Mouse (Mus musculus) left cerebral cortex, postnatal 36 days (tissue): ENCODE measurements around the gene Sdhc. TPM values are rescaled to one million over a fixed set of nuclear protein-coding genes. Genes with fewer than 3 reads are reported as not detected.
A peak's percentile ranks its signal among the peaks of the same experiment; 100 is the strongest.
"Not testable (repeated sequence)": the region's sequence is repeated elsewhere in the genome, so short reads cannot be mapped to it uniquely, and the experiment has no call there.

Experiments
- DNase-seq, 2 experiments: peaks; one replicate each; pipeline ENCODE4 v3.0.0; 2021 to 2022; ENCODE audit warnings: low spot score in 2 of 2, mixed read lengths in 1 of 2
- intact Hi-C: fragments of 180-260 bp; cut with DNase I; formaldehyde crosslinking; loops from one replicate; pipeline ENCODE4 v1.15.1; 2025
- total RNA-seq, 2 experiments: library from RNA; stranded (reverse); gene quantifications; 2 replicates each; pipeline ENCODE4 v1.2.3; 2021

The Sdhc gene
- total RNA-seq, 2 experiments from 2014 or later: 200 to 204 TPM

DNA sequence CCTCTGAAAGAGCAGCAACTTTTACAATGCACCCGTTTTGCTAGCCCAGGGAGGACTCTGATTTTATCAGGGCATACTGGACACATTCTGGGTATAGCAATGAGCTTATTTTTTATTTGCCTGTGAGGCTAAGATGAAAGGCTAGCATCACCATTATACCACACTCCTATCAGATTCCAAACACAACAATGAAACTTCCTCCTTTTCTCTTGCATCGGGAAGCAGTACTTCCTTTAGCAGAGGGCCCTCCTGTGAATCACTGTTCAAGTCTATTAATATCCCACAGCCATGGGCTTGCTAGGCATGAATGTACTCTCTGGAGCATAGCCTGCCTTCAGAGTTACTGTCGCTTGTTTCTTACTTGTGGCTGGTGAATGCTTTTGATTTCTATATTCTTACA is 20.7 kb upstream of the Sdhc start:
- intact Hi-C loops: no loop called here
- no peak for DNase-seq

DNA sequence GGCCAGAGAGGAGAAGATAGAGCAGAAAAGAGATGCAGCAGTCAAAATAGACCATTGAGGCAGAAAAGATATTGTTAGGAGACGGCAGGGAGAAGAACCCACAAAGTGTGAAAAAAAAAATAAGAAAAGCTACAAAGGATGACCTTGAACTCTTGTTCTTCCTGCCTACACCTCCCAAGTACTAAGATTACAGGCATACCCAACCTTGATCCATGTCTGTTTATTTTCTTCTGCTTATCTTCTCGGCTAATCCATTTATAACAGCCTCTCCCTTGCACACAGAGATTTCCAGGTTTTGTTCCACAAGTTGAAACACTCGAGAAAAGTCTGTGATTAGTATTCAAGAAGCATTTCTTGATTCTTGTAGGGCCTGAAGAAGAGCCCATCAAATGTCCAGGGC is 19.5 kb upstream of the Sdhc start:
- DNase-seq: no peak
- intact Hi-C loops: no loop called here

DNA sequence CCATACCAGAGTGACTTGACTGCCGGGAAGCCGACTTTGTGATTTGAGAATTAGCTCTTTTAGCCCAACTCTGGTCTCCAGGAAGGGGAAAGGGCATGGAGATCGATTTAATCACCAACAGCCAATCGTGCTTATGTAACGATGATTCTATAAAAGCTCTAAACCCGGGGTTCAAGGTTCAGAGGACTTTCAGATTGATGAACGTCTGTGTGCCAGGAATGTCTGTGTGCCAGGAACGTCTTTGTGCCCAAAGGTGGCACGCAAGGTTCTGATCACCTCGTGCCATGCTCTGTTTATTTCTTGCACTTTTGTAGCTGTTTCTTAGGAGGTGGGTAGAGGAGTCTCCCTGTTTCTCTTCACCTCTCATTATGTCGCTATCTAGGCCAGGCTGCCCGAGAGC is 18.5 kb upstream of the Sdhc start:
- DNase-seq: no peak
- intact Hi-C loops: no loop called here

DNA sequence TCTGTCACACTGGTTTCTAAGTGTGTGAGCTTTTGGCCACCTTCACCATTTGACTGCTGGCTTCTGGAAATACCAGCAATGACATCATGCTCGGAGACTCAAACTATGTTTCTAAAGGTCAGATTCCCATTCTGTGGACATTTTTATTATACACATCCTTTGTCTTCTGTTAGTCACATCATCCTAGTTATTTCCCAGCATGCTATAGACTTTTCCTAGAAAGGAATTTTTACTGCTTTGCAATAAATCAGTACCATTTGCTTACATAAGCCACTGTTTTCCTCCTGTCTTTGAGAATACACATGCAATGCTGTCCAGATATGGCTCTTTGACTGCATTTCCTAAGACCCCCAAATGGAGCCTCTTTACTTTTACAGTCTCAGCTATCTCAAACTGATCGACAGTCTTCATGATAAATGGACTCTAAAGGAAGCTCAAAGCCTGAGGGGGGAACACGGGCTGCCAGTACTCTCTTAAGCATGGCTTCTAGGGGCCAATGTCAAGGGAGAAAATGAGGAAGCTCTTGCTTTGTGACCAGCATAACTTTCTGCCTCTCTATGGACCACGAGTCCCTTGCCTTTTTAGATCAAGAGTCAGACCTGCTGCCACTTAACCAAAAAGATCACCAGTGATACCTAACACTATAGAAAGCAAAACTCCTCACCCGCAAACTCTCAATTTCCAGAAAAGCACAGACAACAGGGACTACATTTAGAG is 15.4 kb upstream of the Sdhc start:
- no peak for DNase-seq
- intact Hi-C loops: loop anchor here (2.0 kb wide), 1 partner anchor 55 kb away; no protein-coding TSS in a partner anchor

DNA sequence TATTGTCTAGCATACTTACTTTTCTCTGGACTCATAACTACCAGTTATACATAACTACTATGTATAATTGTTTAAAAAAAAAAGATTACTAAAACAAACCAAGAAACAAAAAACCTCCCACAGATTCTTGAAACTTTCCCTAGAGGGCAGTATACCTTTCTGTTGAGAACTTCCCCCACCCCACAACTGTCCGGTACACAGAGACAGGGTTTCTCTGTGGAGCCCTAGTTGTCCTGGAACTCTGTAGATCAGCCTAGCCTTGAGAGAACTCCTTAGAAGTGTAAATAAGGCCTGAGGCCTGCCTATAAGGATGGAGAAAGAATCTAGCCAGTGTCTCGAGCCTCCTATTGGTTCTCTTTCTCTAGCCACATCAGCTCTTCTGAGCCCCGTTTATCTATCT is 13.9 kb upstream of the Sdhc start:
- no peak for DNase-seq
- intact Hi-C loops: loop anchor here (2.0 kb wide), 1 partner anchor 57 kb away; no protein-coding TSS in a partner anchor

DNA sequence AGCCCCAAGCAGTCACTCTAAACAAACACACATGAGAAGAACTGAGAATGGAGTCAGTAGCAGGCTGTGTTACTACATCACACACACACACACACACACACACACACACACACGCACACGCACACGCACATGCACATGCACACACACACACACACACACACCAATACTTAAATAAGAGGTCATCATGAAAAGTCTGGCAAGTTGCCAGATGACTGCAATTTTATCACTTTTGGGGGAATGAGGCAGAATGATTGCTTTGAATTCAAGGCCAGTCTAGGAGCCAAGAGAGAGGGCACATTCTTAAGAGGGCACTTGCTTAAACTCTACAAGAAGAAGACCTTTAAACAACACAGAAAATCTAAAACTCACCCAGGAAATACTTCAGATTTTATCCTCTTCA is 12.1 kb upstream of the Sdhc start:
- DNase-seq: no peak
- intact Hi-C loops: no loop called here

DNA sequence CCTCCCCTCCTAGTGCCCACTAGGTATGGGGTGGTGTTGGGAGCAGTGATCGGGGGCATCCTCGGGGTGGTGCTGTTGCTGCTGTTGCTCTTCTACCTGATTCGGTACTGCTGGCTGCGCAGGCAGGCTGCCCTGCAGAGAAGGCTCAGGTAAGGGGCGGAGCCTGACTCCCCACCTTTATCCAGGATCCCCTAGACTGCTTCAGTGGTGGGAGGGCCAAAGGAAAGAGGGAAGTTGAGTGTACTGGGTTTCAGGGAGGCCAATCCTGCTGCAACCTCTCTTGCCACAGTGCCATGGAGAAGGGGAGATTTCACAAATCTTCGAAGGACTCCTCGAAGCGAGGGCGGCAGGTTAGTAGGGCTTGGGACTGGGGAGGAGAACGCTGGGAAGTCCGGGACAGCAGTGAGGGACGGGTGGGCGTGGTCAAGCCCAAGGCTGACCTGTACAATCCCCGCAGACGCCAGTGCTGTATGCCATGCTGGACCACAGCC is 9.1 kb upstream of the Sdhc start:
- no peak for DNase-seq
- intact Hi-C loops: no loop called here

DNA sequence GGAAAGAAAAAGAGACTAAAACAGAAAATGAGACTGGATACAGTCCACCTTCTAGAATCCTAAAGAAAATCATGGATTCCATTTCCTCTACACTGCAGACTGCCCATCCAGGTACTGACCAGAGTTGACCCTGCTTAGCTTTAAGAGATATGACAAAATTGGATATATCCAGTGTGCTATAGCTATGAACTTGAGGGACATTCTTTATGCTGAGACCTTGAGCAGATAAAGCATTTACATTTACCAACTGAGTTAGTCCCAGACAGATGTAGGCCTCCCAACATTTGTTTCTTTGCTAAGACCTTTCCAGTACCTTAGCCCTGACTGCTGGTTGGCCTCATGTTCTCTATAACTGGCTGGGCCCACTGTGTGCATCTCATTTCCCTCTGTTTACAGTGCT is 7.6 kb upstream of the Sdhc start:
- no peak for DNase-seq
- intact Hi-C loops: no loop called here

DNA sequence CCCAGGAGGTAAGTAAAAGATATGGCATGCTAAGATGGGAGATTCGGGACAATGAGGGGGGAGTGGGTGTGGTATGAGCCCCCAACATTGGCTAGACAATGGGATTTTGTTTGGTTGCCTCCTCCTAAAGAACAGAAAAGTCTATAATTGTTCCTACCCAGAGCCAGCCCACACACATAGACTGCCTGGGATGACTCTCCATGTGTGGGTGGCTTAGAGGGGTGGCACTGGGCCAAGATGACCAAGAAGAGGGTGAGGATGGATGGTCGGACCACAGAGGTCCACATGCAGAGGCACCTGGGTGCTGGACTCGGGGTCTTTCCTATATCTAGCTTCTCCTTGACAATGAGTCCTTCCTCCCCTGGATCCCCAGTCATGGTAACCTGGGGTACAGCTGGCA is 6.2 kb upstream of the Sdhc start:
- intact Hi-C loops: no loop called here
- DNase-seq: peak; percentile 10 to 18

DNA sequence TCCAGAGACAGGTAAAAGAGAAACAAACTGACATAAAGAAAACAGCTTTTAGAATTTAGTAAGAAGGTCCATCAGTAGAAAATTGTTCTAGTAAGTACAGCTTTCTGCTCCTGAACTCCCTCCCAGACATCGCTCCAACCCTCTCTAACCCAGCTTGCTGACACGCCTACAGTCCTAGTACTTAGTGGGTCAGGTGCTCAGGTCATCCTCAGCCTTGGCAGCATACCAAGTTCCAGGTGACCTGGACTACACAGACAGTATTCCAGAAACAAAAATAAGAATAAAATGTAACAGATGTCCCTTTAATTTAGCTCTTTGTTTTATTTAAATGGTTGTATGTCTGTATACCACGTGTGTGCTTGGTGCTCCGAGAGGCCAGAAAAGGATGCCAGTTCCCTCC is 1.6 kb upstream of the Sdhc start:
- DNase-seq: no peak
- intact Hi-C loops: loop anchor here (5.0 kb wide), 2 partner anchors 45 to 70 kb away; partner anchors contain the start of genes Pcp4l1 and Tomm40l

DNA sequence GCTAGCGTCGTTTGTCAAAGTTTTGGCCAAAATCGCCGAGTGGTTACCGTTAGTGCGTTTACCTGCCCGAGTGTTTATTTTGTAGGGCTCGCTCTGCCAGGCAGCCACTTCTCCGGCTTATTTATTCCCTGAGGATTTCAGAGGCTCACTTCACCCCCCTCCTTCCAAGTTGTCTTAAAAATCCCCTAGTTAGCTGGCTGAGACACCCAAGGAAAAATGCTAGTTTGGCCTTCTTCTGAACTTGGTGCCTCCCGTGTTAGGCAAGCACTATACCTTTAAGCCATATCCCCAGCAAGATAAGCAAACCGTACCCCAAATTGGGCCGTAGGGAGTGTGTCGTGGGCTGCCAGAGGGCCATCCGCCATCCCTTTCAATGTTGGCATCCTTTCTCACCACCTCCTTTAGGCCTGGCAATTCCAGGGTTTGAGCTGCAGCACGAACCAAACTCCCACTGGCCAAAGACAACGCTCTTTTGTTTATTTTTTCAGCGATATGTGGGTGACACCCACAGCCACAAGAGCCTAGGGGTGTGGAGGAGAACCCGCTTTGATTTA is 512 bp upstream of the Sdhc start:
- peak; percentile 46 to 70 for DNase-seq
- intact Hi-C loops: loop anchor here (5.0 kb wide), 2 partner anchors 46 to 71 kb away; partner anchors contain the start of genes Pcp4l1 and Tomm40l

DNA sequence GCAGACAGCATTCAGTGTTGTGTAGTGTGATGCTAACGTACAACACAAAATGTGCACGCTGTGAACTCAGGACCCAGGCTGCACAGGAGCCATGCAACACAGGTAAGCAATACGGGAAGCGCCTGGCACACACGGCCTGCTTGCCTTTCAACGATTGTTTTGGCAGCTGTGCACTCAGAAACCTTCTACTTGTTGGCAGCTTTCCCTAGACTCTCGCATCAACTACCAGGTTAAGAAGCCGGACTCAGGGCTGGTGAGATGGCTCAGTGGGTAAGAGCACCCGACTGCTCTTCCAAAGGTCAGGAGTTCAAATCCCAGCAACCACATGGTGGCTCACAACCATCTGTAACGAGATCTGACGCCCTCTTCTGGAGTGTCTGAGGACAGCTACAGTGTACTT is 7.4 kb downstream of the Sdhc start:
- intact Hi-C loops, DNase-seq: not testable (repeated sequence)

DNA sequence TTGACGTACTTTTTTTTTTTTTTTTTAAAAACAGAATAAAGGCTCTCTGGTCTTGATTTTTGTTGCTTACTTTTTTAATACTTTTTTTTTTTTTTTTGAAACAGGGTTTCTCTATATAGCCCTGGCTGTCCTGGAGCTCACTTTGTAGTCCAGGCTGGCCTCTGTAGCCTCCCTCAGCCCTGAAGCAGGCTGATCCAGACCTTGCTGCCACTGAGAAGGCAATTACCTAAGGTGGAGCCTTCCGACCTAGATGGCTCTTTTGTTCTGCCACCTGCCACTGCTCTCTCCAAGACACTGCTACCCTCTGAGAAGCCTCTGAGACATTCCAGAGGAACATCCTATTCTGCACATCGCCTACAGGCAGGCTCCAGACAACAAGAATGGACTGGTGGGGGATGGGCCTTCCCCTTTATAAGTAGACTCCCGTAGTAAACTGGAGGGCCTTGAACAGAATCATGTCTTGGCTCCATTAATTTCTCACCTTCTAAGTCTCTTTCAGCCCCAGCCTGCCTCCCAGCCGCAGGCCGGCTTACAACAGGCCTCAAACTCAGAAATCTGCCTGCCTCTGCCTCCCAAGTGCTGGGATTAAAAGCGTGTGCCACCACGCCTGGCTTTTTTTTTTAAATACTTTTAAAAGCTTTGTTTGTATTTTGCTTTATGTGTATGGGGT is 12.8 kb downstream of the Sdhc start:
- intact Hi-C loops, DNase-seq: not testable (repeated sequence)

DNA sequence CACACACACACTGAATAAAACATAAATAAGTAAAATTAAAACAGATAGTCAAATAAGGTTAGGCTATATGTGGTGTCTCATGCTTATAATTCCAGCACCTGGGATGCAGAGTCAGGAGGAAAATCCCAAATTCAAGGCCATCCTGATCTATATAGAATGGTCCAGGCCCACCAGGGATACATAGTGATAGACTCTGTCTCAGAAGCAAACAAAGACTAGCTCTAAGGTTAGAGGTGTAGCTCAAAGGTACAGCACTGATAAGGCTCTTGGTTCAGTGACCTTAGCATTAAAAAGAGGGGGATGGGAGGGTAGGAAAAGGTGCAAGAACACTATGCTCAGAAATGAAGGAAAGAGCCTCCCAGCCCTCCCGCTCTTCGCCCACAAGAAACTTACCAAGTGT is 14.8 kb downstream of the Sdhc start:
- intact Hi-C loops: no loop called here
- DNase-seq: no peak

DNA sequence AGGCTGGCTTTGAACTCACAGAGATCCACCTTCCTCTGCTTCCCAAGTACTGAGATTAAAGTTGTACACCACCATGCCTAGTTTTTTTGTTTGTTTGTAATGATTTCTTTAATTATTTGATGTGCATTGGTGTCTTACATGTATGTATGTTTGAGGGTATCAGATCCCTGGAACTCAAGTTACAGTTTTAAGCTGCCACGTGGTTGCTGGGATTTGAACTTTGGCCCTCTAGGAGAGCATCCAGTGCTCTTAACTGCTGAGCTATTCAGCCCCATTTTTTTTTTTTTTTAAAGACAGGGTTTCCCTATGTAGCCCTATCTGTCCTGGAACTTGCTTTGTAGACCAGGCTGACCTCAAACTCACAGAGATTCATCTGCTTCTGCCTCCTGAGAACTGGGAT is 19.4 kb downstream of the Sdhc start:
- intact Hi-C loops: no loop called here
- DNase-seq: no peak

DNA sequence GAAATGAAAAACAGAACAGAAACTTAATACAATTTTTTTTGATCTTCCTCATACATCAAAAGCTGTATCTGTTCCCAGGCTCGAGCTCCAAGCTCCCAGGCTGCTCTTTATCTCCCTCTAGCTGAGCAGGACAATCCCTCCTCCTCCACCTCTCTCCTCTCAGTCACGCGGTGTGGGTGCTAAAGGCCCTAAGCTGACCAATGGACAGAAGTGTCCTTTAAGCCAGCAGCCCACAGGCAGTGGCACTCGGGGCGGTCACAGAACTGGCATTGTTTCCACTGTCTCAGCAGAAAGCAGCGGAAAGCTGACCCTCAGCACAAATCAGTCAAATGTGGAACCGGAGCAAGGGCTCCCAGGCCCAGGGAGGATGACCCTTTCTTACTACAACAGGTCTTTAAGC is 21.2 kb downstream of the Sdhc start:
- intact Hi-C loops: no loop called here

DNA sequence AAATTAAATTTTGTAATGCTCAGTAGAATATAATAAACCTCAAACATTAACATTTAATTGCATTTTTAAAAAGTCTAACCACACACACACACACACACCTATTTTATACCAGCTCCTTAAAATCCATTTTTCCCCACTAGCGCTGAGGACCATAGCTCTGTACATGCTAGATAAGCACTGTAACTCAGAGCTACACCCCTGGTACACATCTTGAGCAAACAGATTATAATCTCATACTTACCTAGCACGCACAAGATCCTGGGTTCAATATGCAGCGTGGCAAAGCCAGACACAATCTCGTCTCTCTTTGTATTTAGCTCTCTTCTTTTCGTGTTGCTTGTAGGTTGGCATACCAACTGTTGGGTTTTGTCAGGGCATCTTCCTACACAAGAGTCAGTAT is 26.0 kb downstream of the Sdhc start:
- DNase-seq: no peak
- intact Hi-C loops: no loop called here

More for the DNA sequence above, 21.2 kb downstream of the Sdhc start:
- peak; percentile 22 to 35 for DNase-seq

DNA sequence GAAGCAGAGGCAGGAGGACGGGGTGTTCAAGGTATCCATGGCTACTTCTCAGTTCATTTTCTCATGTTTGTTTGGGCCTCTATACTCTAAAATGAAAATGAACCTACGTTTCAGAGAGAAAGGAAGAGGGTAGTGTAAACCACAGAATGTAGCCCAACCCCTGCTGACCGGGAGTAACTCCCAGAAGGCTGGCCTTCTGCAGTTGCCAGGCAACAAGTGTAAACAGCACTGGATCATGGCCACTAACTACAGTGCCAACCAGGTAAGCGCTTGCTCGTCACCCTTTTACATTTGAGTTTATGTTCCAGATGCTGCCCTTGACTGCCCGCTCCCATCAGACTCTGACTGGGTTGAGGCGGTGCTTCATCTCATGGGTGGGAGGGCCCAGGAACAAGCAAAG is 27.5 kb downstream of the Sdhc start:
- no peak for DNase-seq
- intact Hi-C loops: no loop called here

DNA sequence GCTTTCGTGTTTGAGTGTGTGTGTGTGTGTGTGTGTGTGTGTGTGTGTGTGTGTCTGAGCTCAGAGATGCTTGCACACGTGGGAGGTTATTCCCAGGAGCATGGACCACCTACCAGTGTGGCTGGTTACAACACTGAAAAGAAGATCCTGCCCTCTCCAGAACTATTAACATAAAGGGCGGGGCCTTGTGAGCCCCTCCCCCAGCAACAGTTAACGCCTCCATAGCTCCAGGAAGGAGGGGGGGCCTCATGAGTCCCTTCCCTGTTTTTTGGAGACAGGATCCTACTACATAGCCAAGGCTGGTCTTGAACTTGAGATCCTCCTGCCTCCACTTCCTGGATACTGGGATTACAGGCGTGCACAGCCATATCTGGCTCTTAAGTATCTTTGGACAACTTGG is 28.6 kb downstream of the Sdhc start:
- intact Hi-C loops: no loop called here

DNA sequence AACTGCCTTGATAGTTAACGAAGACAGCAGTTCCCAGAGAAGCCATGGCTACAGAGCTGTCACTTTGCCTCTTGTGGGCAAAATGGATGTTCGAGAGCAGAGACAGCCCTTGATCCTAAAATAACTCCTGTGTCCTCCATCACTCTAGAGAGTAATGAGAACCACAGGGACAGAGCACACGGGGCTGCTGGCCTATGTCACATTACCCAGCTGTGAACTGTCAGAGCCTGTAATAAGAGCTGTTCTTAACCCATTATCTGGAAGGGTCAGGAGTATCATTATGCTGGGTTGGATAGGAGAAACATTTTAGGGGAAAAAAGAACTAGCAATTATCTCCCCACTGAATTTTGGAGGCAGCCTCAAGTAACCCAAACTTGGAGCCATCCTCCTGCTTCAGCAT is 29.5 kb downstream of the Sdhc start:
- intact Hi-C loops: no loop called here
- no peak for DNase-seq

More for the DNA sequence above, 28.6 kb downstream of the Sdhc start:
- no peak for DNase-seq

DNA sequence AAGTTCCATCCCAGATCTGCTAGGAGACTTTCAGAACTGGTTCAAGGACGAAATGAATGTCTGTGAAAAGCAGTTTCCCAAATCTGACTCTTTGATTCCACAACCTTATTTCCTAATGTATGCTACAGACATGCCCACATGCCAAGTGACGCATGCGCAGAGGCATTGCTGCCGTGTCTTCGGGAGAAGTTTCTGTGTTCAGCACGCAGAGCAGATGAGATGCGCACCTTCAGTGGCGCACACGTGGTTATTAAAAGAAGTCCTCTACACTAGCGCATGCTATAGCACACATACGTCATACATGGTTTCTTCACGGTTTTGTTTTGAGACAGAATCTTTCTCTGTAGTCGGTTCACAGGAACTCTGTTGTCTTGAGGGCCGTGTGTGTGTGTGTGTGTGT is 31.0 kb downstream of the Sdhc start:
- DNase-seq: no peak
- intact Hi-C loops: loop anchor here (2.0 to 10.0 kb wide), 4 partner anchors 101 to 295 kb away; partner anchors contain the start of genes Adamts4, Ndufs2, Tstd1 and Usf1
